Mouse (Mus musculus) lung, postnatal 0 days (tissue): ENCODE measurements around the gene Arhgap27. TPM values are rescaled to one million over a fixed set of nuclear protein-coding genes. Genes with fewer than 3 reads are reported as not detected.
"Not testable (repeated sequence)": the region's sequence is repeated elsewhere in the genome, so short reads cannot be mapped to it uniquely, and the experiment has no call there.

Experiments
- ATAC-seq: fragments of 200-750 bp; cut with Nextera tagmentation; 2 replicates; pipeline ENCODE4 v1.8.0; 2017; ENCODE audit warnings: moderate library complexity
- DNase-seq: peaks from one replicate; pipeline ENCODE4 v3.0.0-alpha.2; 2016; ENCODE audit warnings: low spot score
- H3K27ac ChIP-seq: fragments of 300-500 bp; sonication (generic); 2 replicates; pipeline ENCODE4 v1.5.1; 2014; ENCODE audit warnings: antibody characterized with exemption, mild to moderate bottlenecking, low read length, mixed read lengths
- H3K27me3 ChIP-seq: fragments of 300-500 bp; sonication (generic); replicated peaks from 2 replicates; pipeline ENCODE4 v1.6.1; 2014; ENCODE audit warnings: low read length, mixed read lengths; ENCODE audit not compliant: insufficient read depth
- H3K36me3 ChIP-seq: fragments of 300-500 bp; sonication (generic); 2 replicates; pipeline ENCODE4 v1.6.1; 2014; ENCODE audit warnings: low read length, mixed read lengths; ENCODE audit not compliant: insufficient read depth
- H3K4me1 ChIP-seq: fragments of 300-500 bp; sonication (generic); 2 replicates; pipeline ENCODE4 v1.6.1; 2014; ENCODE audit warnings: antibody characterized with exemption, low read depth, low read length, mixed read lengths; ENCODE audit not compliant: insufficient read depth
- H3K4me2 ChIP-seq: fragments of 300-500 bp; sonication (generic); replicated peaks from 2 replicates; pipeline ENCODE4 v1.6.1; 2014; ENCODE audit warnings: low read depth, mild to moderate bottlenecking, low read length, moderate library complexity, mixed read lengths
- H3K4me3 ChIP-seq: fragments of 300-500 bp; sonication (generic); 2 replicates; pipeline ENCODE4 v1.5.1; 2014; ENCODE audit warnings: low read depth, low read length
- H3K9ac ChIP-seq: fragments of 300-500 bp; sonication (generic); replicated peaks from 2 replicates; pipeline ENCODE4 v1.6.1; 2014; ENCODE audit warnings: low read depth, mild to moderate bottlenecking
- H3K9me3 ChIP-seq: fragments of 300-500 bp; sonication (generic); 2 replicates; pipeline ENCODE4 v1.6.1; 2016; ENCODE audit warnings: low read length, mixed read lengths
- CTCF ChIP-seq: IDR thresholded peaks from 2 replicates; pipeline ENCODE4 v1.5.1; 2016; ENCODE audit warnings: antibody characterized with exemption, mild to moderate bottlenecking
- EP300 ChIP-seq: IDR thresholded peaks from 2 replicates; pipeline ENCODE4 v1.6.1; 2016; ENCODE audit warnings: antibody characterized with exemption, mild to moderate bottlenecking, control low read depth
- WGBS: fragments of 180-500 bp; shearing (Covaris S2); extraction: QIAGEN DNeasy Blood & Tissue Kit; methylation state at CpG from one replicate; pipeline ENCODE4 v1.1.7; 2014; 5-methylcytosine and 5-hydroxymethylcytosine counted together
- polyA plus RNA-seq: library from polyadenylated mRNA; unstranded; fragments of >200 nt; fragmentation: Nextera tagmentation; extraction: Ambion mirVana; gene quantifications from 2 replicates; pipeline ENCODE4 v1.2.1, GENCODE M21; 2015

Gene Arhgap27
- polyA plus RNA-seq, 1 experiment from 2014 or later: 20.0 TPM

DNA sequence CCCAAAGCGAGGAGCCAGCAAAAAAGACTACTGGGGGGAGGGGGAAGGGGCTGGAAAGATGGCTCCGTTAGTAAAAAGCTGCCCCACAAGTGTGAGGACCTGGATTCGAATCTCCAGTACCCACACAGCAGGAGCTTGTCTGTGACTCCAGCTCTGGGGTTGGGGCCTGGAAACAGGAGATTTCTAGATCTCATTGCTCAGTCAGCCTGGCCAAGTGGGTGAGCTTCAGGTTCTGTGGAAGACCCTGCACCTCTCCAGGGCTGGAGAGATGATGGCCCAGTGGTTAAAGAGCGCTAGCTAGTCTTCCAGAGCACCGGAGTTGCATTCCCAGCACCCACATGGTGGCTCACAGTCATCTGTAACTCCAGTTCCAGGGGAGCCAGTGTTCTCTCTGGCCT is 70.6 kb downstream of the Arhgap27 start:
- H3K9ac ChIP-seq: no peak overlapping the region
- H3K4me1 ChIP-seq: peaks cover 14% of the 10 kb centered on the region; the same call in 1 of the 2 replicates
- no peaks in the 10 kb centered on the region for H3K36me3 ChIP-seq
- no peak for TF ChIP-seq EP300
- TF ChIP-seq CTCF: no peak
- ATAC-seq: no peak
- no peak for DNase-seq
- no peaks in the 10 kb centered on the region for H3K9me3 ChIP-seq
- no peak overlapping the region for H3K4me3 ChIP-seq
- H3K27me3 ChIP-seq: no peaks in the 10 kb centered on the region
- no peak overlapping the region for H3K4me2 ChIP-seq
- H3K27ac ChIP-seq: peak overlapping the region; percentile 75
- 60% methylated on average over 5 of the region's 5 CpGs for WGBS

DNA sequence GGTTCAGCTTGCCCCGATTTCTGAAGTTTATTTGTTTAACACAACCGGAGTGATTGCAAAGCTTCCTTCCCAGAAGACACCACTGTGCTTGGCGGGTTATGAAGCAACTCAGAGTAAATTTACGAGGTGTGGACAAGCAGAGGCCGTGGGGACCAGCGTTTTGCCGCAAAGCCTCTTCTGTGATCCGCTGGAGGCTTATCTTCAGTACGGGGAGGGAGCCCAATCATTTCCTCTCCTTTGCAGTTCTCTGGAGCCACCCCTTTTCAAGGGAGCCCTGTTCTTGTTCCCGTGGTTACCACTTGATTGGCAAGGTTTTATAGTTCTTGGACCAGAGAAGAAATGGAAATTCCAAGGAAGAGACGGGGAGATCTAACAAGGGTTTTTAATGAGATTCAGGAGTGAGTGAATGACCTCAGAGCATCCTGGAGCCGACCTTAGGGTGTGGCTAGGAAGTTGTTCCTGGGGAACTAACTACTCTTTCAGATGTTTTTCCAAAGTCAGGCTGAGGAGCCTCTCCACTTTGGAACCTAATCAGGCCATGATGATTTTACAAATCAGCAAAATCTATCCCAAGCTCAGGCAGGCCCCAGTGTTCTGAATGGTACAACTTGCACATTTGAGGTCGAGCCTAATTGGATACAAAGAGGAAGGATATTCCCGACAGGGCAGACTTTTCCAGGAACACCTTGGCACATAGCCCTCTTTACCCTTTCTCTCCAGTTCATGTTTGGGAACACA is 71.2 kb downstream of the Arhgap27 start:
- Histone ChIP-seq H3K36me3 (no peaks in the 10 kb centered on the region), H3K4me1 (peaks cover 14% of the 10 kb centered on the region; the same call in 1 of the 2 replicates), H3K27me3 (no peaks in the 10 kb centered on the region), H3K9me3 (no peaks in the 10 kb centered on the region), H3K4me3 (no peak overlapping the region), H3K27ac (peak overlapping the region; percentile 75), H3K9ac (no peak overlapping the region), H3K4me2 (no peak overlapping the region)
- 3% methylated on average over 14 of the region's 14 CpGs for WGBS
- peak; percentile 87 for ATAC-seq
- TF ChIP-seq EP300: peak; percentile 76
- no peak for TF ChIP-seq CTCF
- DNase-seq: peak; percentile 90

GRCm38 (mm10) chr11:103290841-103291240 is 72.7 kb downstream of the Arhgap27 start:
- not testable (repeated sequence) for H3K27me3 ChIP-seq, DNase-seq, H3K27ac ChIP-seq, H3K4me2 ChIP-seq, H3K36me3 ChIP-seq, H3K9ac ChIP-seq, H3K4me3 ChIP-seq, ATAC-seq, H3K9me3 ChIP-seq
- H3K4me1 ChIP-seq: peaks cover 14% of the 10 kb centered on the region; the same call in 1 of the 2 replicates
- WGBS: 82% methylated on average over 7 of the region's 7 CpGs

GRCm38 (mm10) chr11:103288291-103288963 is 75.1 kb downstream of the Arhgap27 start:
- H3K4me3 ChIP-seq: no peak overlapping the region
- H3K9me3 ChIP-seq: no peaks in the 10 kb centered on the region
- H3K27ac ChIP-seq: 0 out of 2 replicates have a peak overlapping the region, but pooled peaks have one; percentile 26
- no peak for TF ChIP-seq EP300
- TF ChIP-seq CTCF: no peak
- ATAC-seq (no peak), DNase-seq (no peak)
- H3K4me2 ChIP-seq: no peak overlapping the region
- H3K4me1 ChIP-seq: peaks cover 14% of the 10 kb centered on the region; the same call in 1 of the 2 replicates
- H3K36me3 ChIP-seq: no peaks in the 10 kb centered on the region
- no peaks in the 10 kb centered on the region for H3K27me3 ChIP-seq
- WGBS: 55% methylated on average over 16 of the region's 16 CpGs
- H3K9ac ChIP-seq: no peak overlapping the region

DNA sequence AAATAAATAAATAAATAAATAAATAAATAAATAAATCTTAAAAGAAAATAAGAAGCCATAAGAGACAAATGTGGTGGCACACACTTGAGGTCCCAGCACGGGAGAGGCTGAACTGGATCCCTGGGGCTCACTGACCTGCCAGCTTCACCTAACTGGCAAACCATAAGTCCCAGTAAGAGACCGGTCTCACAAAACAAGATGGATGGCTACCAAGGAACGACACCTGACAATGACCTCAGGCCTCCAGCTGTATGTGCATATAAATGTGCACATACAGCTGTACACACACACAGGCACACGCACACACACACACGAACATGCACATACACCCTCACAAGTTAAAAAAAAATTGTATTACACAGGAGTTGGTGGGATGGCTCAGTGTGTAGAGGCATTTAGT is 76.6 kb downstream of the Arhgap27 start:
- no peak for ATAC-seq
- Histone ChIP-seq H3K4me3 (no peak overlapping the region), H3K4me1 (peaks cover 6% of the 10 kb centered on the region; the same call in 1 of the 2 replicates), H3K4me2 (no peak overlapping the region), H3K36me3 (no peaks in the 10 kb centered on the region), H3K9me3 (no peaks in the 10 kb centered on the region), H3K27me3 (no peaks in the 10 kb centered on the region), H3K9ac (no peak overlapping the region), H3K27ac (no peak overlapping the region)
- no peak for DNase-seq
- WGBS: 92% methylated on average over 5 of the region's 5 CpGs
- TF ChIP-seq CTCF: no peak
- TF ChIP-seq EP300: no peak

DNA sequence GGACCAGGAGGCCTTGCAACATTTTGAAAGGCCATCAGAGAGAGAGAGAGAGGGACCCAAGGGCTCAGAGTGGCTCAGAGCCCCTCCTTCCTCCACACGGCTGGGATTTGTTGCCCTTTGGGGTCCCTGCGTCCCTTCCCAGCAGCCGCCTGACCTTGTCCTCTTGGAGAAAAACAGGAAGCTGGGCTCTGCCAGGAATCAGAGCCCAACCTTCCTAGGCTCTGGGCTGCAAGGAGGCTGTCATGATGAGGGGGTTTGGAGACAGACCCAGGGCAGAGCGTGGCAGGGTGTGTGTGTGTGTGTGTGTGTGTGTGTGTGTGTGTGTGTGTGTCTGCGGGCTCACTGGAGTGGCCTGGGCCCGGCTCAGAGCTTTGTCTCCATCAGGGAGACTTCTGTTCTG is 77.5 kb downstream of the Arhgap27 start:
- no peaks in the 10 kb centered on the region for H3K4me1 ChIP-seq
- TF ChIP-seq EP300 (peak; percentile 67; the same call in 1 of the 2 replicates), CTCF (no peak)
- 28% methylated on average over 6 of the region's 6 CpGs for WGBS
- H3K9me3 ChIP-seq: no peaks in the 10 kb centered on the region
- H3K4me2 ChIP-seq: no peak overlapping the region
- no peaks in the 10 kb centered on the region for H3K27me3 ChIP-seq
- no peaks in the 10 kb centered on the region for H3K36me3 ChIP-seq
- ATAC-seq (peak; percentile 90), DNase-seq (peak; percentile 77)
- H3K27ac ChIP-seq: peak overlapping the region; percentile 72
- no peak overlapping the region for H3K4me3 ChIP-seq
- no peak overlapping the region for H3K9ac ChIP-seq
